Mouse (Mus musculus): ENCODE measurements around the gene Osbp2. TPM values are rescaled to one million over a fixed set of nuclear protein-coding genes. Genes with fewer than 3 reads are reported as not detected.

The Osbp2 gene
- polyA plus RNA-seq, 1 experiment from 2014 or later = 1.3 TPM

DNA sequence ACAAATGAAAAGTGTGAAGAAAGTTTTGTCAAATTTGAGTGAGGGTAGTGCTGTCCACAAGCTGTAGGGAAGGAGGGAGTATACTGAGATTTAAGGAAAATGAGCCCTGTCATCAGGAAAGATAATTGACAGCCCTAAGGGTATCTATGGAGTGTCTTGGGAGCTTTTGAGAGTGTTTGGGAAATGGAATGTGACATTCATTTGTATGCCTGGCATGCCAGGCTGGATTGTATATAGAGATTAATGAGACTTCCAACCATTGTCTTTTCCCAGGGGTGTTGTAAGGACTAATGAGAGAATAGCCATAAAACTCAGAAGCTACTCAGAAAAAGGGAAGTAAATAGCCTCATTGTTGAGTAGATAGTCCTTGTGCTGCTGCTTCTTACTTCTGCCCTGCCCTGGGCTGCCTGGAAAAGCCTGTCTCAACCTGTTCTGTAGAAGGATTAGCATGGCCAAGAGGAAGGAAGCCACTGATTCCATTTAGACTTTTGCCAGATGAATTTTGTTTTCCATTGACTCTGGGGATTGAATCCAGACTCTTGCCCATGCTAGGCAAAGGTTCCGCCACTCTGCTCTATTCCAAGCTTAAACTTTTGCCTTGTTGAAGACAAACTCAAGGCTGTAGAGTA lies 192.6 kb downstream of the Osbp2 start:
- Histone ChIP-seq H3K4me2 (ENCODE audit: low read length) (no peak overlapping the region), H3K27me3 (ENCODE audit: insufficient read depth, low read length) (no peaks in the 10 kb centered on the region), H3K27ac (no peak overlapping the region), H3K4me1 (replicated peaks; ENCODE audit: insufficient read depth, low read length) (no peaks in the 10 kb centered on the region), H3K9ac (ENCODE audit: low read depth, low read length) (no peak overlapping the region), H3K9me3 (replicated peaks; ENCODE audit: low read length) (no peaks in the 10 kb centered on the region), H3K4me3 (replicated peaks; ENCODE audit: low read depth, low read length) (no peak overlapping the region), H3K36me3 (ENCODE audit: insufficient read depth, low read length) (peaks cover 52% of the 10 kb centered on the region)
- DNase-seq (ENCODE audit: low spot score) (no peak), ATAC-seq (replicated peaks; ENCODE audit: low FRiP score, low read depth) (no peak)
- 97% methylated on average over 1 of the region's 1 CpGs for WGBS
- no peak for TF ChIP-seq CTCF (IDR thresholded peaks at IDR 0.05; ENCODE audit: low read depth)

DNA sequence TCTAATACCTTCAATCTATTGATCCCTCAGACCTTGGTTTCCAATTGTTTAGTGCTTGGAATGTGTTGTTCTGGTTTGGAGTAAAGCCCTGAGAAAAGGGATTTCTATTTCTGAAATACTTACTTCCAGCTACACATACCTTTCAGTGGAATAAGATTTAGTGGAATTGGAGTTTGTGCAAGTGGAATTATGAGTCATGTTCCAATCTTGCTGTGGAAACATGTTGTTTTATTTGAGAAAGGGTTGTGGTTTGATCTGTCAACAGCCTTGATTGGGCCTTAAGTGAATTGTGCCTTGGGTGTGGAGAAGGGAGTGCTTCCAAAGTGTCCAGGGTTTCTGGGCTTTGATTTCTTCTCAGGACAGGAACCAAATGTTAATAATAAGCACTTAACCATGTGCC lies 193.9 kb downstream of the Osbp2 start:
- Histone ChIP-seq H3K9ac (ENCODE audit: low read depth, low read length) (no peak overlapping the region), H3K27me3 (ENCODE audit: insufficient read depth, low read length) (no peaks in the 10 kb centered on the region), H3K9me3 (replicated peaks; ENCODE audit: low read length) (no peaks in the 10 kb centered on the region), H3K4me3 (replicated peaks; ENCODE audit: low read depth, low read length) (no peak overlapping the region), H3K4me1 (replicated peaks; ENCODE audit: insufficient read depth, low read length) (no peaks in the 10 kb centered on the region), H3K36me3 (ENCODE audit: insufficient read depth, low read length) (peaks cover 44% of the 10 kb centered on the region), H3K27ac (no peak overlapping the region), H3K4me2 (ENCODE audit: low read length) (no peak overlapping the region)
- TF ChIP-seq CTCF (IDR thresholded peaks at IDR 0.05; ENCODE audit: low read depth) = no peak
- no peak for ATAC-seq (replicated peaks; ENCODE audit: low FRiP score, low read depth)
- DNase-seq (ENCODE audit: low spot score) = no peak

DNA sequence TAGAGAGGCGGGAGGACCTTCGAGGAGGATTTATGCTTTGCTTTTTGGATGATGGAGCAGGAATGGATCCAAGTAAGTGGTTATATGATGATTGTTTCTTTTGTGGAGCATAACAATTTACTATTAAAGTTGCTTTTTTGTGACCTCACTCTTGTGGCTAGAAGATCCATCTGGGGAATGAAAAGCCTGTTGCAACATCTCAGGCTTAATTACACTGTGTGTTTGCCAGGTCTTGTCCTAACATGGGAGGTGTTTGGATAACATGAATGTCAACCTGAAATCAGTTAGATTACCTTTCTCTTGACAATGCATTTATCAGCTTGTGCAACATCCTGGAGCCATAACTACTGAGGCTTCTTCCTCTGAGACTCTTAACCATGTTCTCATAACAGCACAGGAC lies 194.9 kb downstream of the Osbp2 start:
- no peaks in the 10 kb centered on the region for H3K27me3 ChIP-seq (ENCODE audit: insufficient read depth, low read length)
- WGBS = 78% methylated on average over 2 of the region's 2 CpGs
- DNase-seq (ENCODE audit: low spot score) (no peak), ATAC-seq (replicated peaks; ENCODE audit: low FRiP score, low read depth) (no peak)
- no peak overlapping the region for H3K27ac ChIP-seq
- no peak overlapping the region for H3K4me3 ChIP-seq (replicated peaks; ENCODE audit: low read depth, low read length)
- H3K4me2 ChIP-seq (ENCODE audit: low read length) = no peak overlapping the region
- peaks cover 40% of the 10 kb centered on the region for H3K36me3 ChIP-seq (ENCODE audit: insufficient read depth, low read length)
- H3K4me1 ChIP-seq (replicated peaks; ENCODE audit: insufficient read depth, low read length) = no peaks in the 10 kb centered on the region
- no peaks in the 10 kb centered on the region for H3K9me3 ChIP-seq (replicated peaks; ENCODE audit: low read length)
- H3K9ac ChIP-seq (ENCODE audit: low read depth, low read length) = no peak overlapping the region
- no peak for TF ChIP-seq CTCF (IDR thresholded peaks at IDR 0.05; ENCODE audit: low read depth)

DNA sequence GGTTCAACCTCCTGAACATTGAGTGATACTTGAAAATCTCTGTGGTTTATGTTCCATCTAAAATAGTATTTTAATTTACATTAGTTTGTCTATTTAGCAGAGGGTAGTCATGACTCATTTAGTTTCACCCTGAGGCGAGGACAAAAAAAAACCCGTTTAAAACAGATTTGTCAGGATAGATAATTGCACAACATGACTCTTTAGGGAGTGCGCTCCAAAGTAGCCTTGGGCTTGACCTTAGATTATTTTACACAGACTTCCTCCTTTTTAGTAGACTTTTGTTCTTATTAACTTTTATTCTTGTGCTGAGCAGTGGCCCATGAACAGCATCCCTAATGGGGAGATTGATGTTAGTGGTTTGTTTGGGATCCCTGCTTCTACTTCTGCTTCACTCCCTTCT lies 196.2 kb downstream of the Osbp2 start:
- ATAC-seq (replicated peaks; ENCODE audit: low FRiP score, low read depth) (no peak), DNase-seq (ENCODE audit: low spot score) (peak; percentile 80)
- Histone ChIP-seq H3K9ac (ENCODE audit: low read depth, low read length) (no peak overlapping the region), H3K27me3 (ENCODE audit: insufficient read depth, low read length) (no peaks in the 10 kb centered on the region), H3K36me3 (ENCODE audit: insufficient read depth, low read length) (peaks cover 35% of the 10 kb centered on the region), H3K4me2 (ENCODE audit: low read length) (no peak overlapping the region), H3K27ac (no peak overlapping the region), H3K4me3 (replicated peaks; ENCODE audit: low read depth, low read length) (no peak overlapping the region), H3K4me1 (replicated peaks; ENCODE audit: insufficient read depth, low read length) (no peaks in the 10 kb centered on the region), H3K9me3 (replicated peaks; ENCODE audit: low read length) (no peaks in the 10 kb centered on the region)
- TF ChIP-seq CTCF (IDR thresholded peaks at IDR 0.05; ENCODE audit: low read depth) = no peak
- 45% methylated on average over 3 of the region's 3 CpGs for WGBS

DNA sequence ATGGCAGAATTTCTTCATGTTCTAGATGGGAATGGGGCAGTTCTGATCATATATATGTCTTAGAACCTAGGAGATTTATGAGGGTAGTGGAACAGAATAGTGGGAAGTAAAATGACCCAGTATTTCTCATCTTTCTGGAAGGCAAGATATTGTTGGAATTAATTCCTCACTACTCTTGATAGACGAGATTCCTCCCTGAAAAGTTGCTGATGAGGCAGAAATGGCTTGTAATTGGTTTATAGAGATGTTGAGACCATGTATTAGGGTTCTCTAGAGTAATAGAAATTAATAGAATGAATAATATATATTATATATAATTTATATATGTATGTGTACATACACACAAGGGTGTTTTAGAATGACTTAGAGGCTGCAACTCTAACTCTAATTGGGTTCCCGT lies 201.7 kb downstream of the Osbp2 start:
- Histone ChIP-seq H3K4me2 (ENCODE audit: low read length) (no peak overlapping the region), H3K4me1 (replicated peaks; ENCODE audit: insufficient read depth, low read length) (no peaks in the 10 kb centered on the region), H3K4me3 (replicated peaks; ENCODE audit: low read depth, low read length) (no peak overlapping the region), H3K9ac (ENCODE audit: low read depth, low read length) (no peak overlapping the region), H3K9me3 (replicated peaks; ENCODE audit: low read length) (no peaks in the 10 kb centered on the region), H3K36me3 (ENCODE audit: insufficient read depth, low read length) (peaks cover 12% of the 10 kb centered on the region; the same call in 1 of the 2 replicates), H3K27me3 (ENCODE audit: insufficient read depth, low read length) (no peaks in the 10 kb centered on the region), H3K27ac (no peak overlapping the region)
- no peak for DNase-seq (ENCODE audit: low spot score)
- no peak for TF ChIP-seq CTCF (IDR thresholded peaks at IDR 0.05; ENCODE audit: low read depth)
- WGBS = 86% methylated on average over 2 of the region's 2 CpGs
- ATAC-seq (replicated peaks; ENCODE audit: low FRiP score, low read depth) = no peak

Other genes with a start within 250 kb of the Osbp2 start
- 12.3 and 13.9 TPM in 2 replicates for gene Morc2a, start 214.7 kb downstream of the Osbp2 start, polyA plus RNA-seq (2015; fragmentation: Nextera tagmentation; extraction: Ambion mirVana)
- 0.42 and 0.45 TPM in 2 replicates for gene 4921536K21Rik, start 31.2 kb upstream of the Osbp2 start, polyA plus RNA-seq (2015; fragmentation: Nextera tagmentation; extraction: Ambion mirVana)
- gene Dusp18, start 31.3 kb upstream of the Osbp2 start, polyA plus RNA-seq (2015; fragmentation: Nextera tagmentation; extraction: Ambion mirVana) = 10.1 and 10.7 TPM in 2 replicates
- gene Slc35e4, start 50.8 kb upstream of the Osbp2 start, polyA plus RNA-seq (2015; fragmentation: Nextera tagmentation; extraction: Ambion mirVana) = 6.6 and 6.9 TPM in 2 replicates
- 233 and 274 TPM in 2 replicates for gene Tcn2, start 68.3 kb upstream of the Osbp2 start, polyA plus RNA-seq (2015; fragmentation: Nextera tagmentation; extraction: Ambion mirVana)
- gene Pes1, start 100.1 kb upstream of the Osbp2 start, polyA plus RNA-seq (2015; fragmentation: Nextera tagmentation; extraction: Ambion mirVana) = 55.0 and 61.7 TPM in 2 replicates
- gene 4930556J24Rik, start 112.9 kb upstream of the Osbp2 start, polyA plus RNA-seq (2015; fragmentation: Nextera tagmentation; extraction: Ambion mirVana) = 0.61 and 1.2 TPM in 2 replicates
- gene Gal3st1, start 119.7 kb upstream of the Osbp2 start, polyA plus RNA-seq (2015; fragmentation: Nextera tagmentation; extraction: Ambion mirVana) = 26.2 and 30.3 TPM in 2 replicates
- not detected in 2 replicates for gene Sec14l4, start 167.6 kb upstream of the Osbp2 start, polyA plus RNA-seq (2015; fragmentation: Nextera tagmentation; extraction: Ambion mirVana)
- gene Sec14l3, start 200.9 kb upstream of the Osbp2 start, polyA plus RNA-seq (2015; fragmentation: Nextera tagmentation; extraction: Ambion mirVana) = not detected in 2 replicates
- gene Mtfp1, start 231.5 kb upstream of the Osbp2 start, polyA plus RNA-seq (2015; fragmentation: Nextera tagmentation; extraction: Ambion mirVana) = 18.6 and 19.9 TPM in 2 replicates

Data from kidney, postnatal 0 days (tissue).